8 mouse cellular contexts compared by ENCODE assay signal in genomic region chr8:123476911-123477736, GRCm38 (mm10). TPM values are rescaled to one million over a fixed set of nuclear protein-coding genes. Genes with fewer than 3 reads are reported as not detected.
DNase-seq lines count a peak whose midpoint lies in the region; ATAC-seq lines count a peak whose summit lies in the region.

No protein-coding gene starts in this region.

- H3K4me1 ChIP-seq in forebrain, embryonic 11.5 days (replicated peaks; ENCODE audit: control insufficient read depth, insufficient read depth, low read length), result peaks cover 2% of the 10 kb centered on the region; the same call in 1 of the 2 replicates

- H3K36me3 ChIP-seq in forebrain, embryonic 11.5 days (ENCODE audit: control insufficient read depth, insufficient read depth, low read length), result peaks cover 4% of the 10 kb centered on the region; the same call in 1 of the 2 replicates

- peak; percentile 34 to 39 for DNase-seq in layer of hippocampus, postnatal 10 days (ENCODE audit: low spot score in 2 of 2)
- DNase-seq in layer of hippocampus, postnatal 14 days (ENCODE audit: low spot score in 2 of 2), result no peak
- DNase-seq in R1 (ENCODE audit: low read depth, low spot score), result peak; percentile 59
- peak; percentile 62 for DNase-seq in forebrain, embryonic 11.5 days (ENCODE audit: low spot score)
- DNase-seq in kidney, postnatal 4 days, result peak; percentile 10 to 12
- peak; percentile 26 for DNase-seq in mesoderm, embryonic 11.5 days (ENCODE audit: low read depth, low spot score)
- peak; percentile 34 for DNase-seq in thymus, postnatal 4 days
- no peak for DNase-seq in adrenal gland, postnatal 4 days (ENCODE audit: low spot score in 2 of 2)

- 9% methylated on average over 34 of the region's 34 CpGs for WGBS in forebrain, embryonic 11.5 days

- peak; percentile 49; the same call in 1 of the 2 replicates for ATAC-seq in forebrain, embryonic 11.5 days (replicated peaks; ENCODE audit: low FRiP score)

- H3K4me2 ChIP-seq in forebrain, embryonic 11.5 days (ENCODE audit: low read depth, low read length, severe bottlenecking), result peak overlapping the region; percentile 81

- H3K4me3 ChIP-seq in forebrain, embryonic 11.5 days (ENCODE audit: low read depth, low read length), result peak overlapping the region; percentile 70

- H3K9ac ChIP-seq in forebrain, embryonic 11.5 days (ENCODE audit: low read length), result peak overlapping the region; percentile 83

- H3K27ac ChIP-seq in forebrain, embryonic 11.5 days (ENCODE audit: low read depth, low read length), result no peak overlapping the region; the same call in 1 of the 2 replicates

- no peaks in the 10 kb centered on the region for H3K9me3 ChIP-seq in forebrain, embryonic 11.5 days (ENCODE audit: control insufficient read depth, low read length)

- no peaks in the 10 kb centered on the region for H3K27me3 ChIP-seq in forebrain, embryonic 11.5 days (ENCODE audit: control insufficient read depth, insufficient read depth, low read length)

RNA-seq across cellular contexts. Expression of gene Afg3l1, which starts 0.6 kb away (rescaled TPM):
- 10 to 100 TPM; 36.9 to 40.2 TPM for total RNA-seq in layer of hippocampus, postnatal 10 days (2021)
- total RNA-seq in layer of hippocampus, postnatal 14 days (2021), result 10 to 100 TPM; 31.2 to 32.5 TPM
- polyA plus RNA-seq in forebrain, embryonic 11.5 days (2014; fragmentation: Nextera tagmentation; extraction: Ambion mirVana), result 44.3 and 51.0 TPM in 2 replicates
- 10 to 100 TPM; 59.9 to 61.8 TPM for total RNA-seq in adrenal gland, postnatal 4 days (2021)

RNA-seq across cellular contexts. Expression of gene Dbndd1, which starts 38.1 kb away (rescaled TPM):
- total RNA-seq in layer of hippocampus, postnatal 10 days (2021), result 10 to 100 TPM; 13.2 to 16.3 TPM
- 10 to 100 TPM in 1 of 2 experiments, 1 to 10 TPM in 1; 9.9 to 13.8 TPM for total RNA-seq in layer of hippocampus, postnatal 14 days (2021)
- 24.0 and 27.5 TPM in 2 replicates for polyA plus RNA-seq in forebrain, embryonic 11.5 days (2014; fragmentation: Nextera tagmentation; extraction: Ambion mirVana)
- 1 to 10 TPM; 1.2 to 1.4 TPM for total RNA-seq in adrenal gland, postnatal 4 days (2021)

RNA-seq across cellular contexts. Expression of gene Gas8, which starts 41.5 kb away (rescaled TPM):
- 10 to 100 TPM; 39.9 to 43.0 TPM for total RNA-seq in layer of hippocampus, postnatal 10 days (2021)
- 10 to 100 TPM; 31.7 to 31.8 TPM for total RNA-seq in layer of hippocampus, postnatal 14 days (2021)
- polyA plus RNA-seq in forebrain, embryonic 11.5 days (2014; fragmentation: Nextera tagmentation; extraction: Ambion mirVana), result 41.8 and 42.1 TPM in 2 replicates
- 10 to 100 TPM; 18.6 to 23.3 TPM for total RNA-seq in adrenal gland, postnatal 4 days (2021)

RNA-seq across cellular contexts. Expression of gene Def8, which starts 53.8 kb away (rescaled TPM):
- 10 to 100 TPM; 67.5 to 69.4 TPM for total RNA-seq in layer of hippocampus, postnatal 10 days (2021)
- 10 to 100 TPM; 72.0 to 78.2 TPM for total RNA-seq in layer of hippocampus, postnatal 14 days (2021)
- polyA plus RNA-seq in forebrain, embryonic 11.5 days (2014; fragmentation: Nextera tagmentation; extraction: Ambion mirVana), result 46.3 and 48.1 TPM in 2 replicates
- total RNA-seq in adrenal gland, postnatal 4 days (2021), result 10 to 100 TPM; 40.2 to 40.5 TPM

Comparison
In these comparisons a context has a peak if more than half of its experiments do, and no peak if none do; other contexts are left out.
1. DNase-seq: peak in layer of hippocampus, postnatal 10 days (2 of 2), R1 (single experiment), forebrain, embryonic 11.5 days (single experiment), kidney, postnatal 4 days (2 of 2), mesoderm, embryonic 11.5 days (single experiment) and thymus, postnatal 4 days (single experiment); none in layer of hippocampus, postnatal 14 days (0 of 2) and adrenal gland, postnatal 4 days (0 of 2).
2. RNA of gene Dbndd1, which starts 38.1 kb away (total RNA-seq): 13.2 to 16.3 TPM in layer of hippocampus, postnatal 10 days and 9.9 to 13.8 TPM in layer of hippocampus, postnatal 14 days; 1.2 to 1.4 TPM in adrenal gland, postnatal 4 days; every median in the first group is over 4 times any median in the second.